Mouse (Mus musculus) bone marrow macrophage, adult 2 months (primary cell): ENCODE measurements at regions not wholly inside any gene's neighbourhood (a gene's known extent, or its start where the extent isn't known, plus 50 kb on each side); places are given as distances from the start of the nearest gene placed in this dataset.

ENCODE experiments used
- CTCF ChIP-seq: IDR thresholded peaks from 2 replicates; pipeline ENCODE4 v1.5.1; 2012; ENCODE audit warnings: low read depth, mild to moderate bottlenecking, low read length, moderate library complexity
- POLR2A ChIP-seq: IDR thresholded peaks from 2 replicates; pipeline ENCODE4 v1.6.1; 2012; ENCODE audit warnings: mild to moderate bottlenecking, low read depth, low read length, borderline replicate concordance

- no peak for TF ChIP-seq CTCF
- TF ChIP-seq POLR2A = no peak
Measured at GRCm38 (mm10) chr13:46042224-46042623, 77.4 kb upstream of the Atxn1 start.
